Mouse (Mus musculus) kidney, adult 2 months (tissue): ENCODE results near the gene Ptn.

Experiments
- CTCF ChIP-seq: fragments of 200-500 bp; conservative IDR thresholded peaks from 2 replicates; pipeline ENCODE4 v1.5.1; 2011; ENCODE audit warnings: low read depth, mild to moderate bottlenecking, control low read depth, low read length, moderate library complexity, mixed read lengths; ENCODE audit not compliant: insufficient read depth, insufficient read length
- POLR2A ChIP-seq: fragments of 200-500 bp; IDR thresholded peaks from one replicate; pipeline ENCODE4 v1.6.1; 2011; ENCODE audit warnings: low read depth, low read length, control low read depth

DNA sequence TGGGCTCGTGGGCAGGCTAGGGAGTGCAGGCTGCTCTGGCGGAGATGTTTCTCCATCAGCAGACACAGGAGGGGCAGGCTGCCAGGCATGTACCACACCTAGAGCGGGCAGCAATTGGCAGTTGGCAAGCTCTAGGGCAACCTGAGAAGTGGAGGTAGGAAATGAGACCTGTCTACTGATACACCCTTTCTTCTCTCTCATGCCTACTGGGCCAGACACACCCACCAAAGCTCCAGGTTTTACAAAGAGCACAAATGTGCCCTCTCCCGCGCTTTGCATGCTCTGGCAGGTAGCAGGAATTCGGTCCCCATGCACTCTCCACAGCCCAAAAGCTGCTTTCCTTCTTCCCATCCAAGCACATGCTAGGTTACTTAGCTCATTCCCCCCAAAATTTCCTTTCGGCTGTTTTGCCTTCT is 701 bp downstream of the Ptn start:
- TF ChIP-seq CTCF (no peak), POLR2A (no peak)
